In genomic region chr5:100392436-100392955, GRCm38 (mm10) we compare ENCODE assay signal across 27 mouse cellular contexts.
"Had no signal": no experiment of that assay in that cellular context is flagged by ENCODE, and none has a peak within 500 bp of the region (broad histone marks: within the 10 kb centered on the region; RNA-seq: fewer than 3 reads in every experiment).

No protein-coding gene starts in this region.

- H3K9ac ChIP-seq: heart, embryonic 12.5 days; hindbrain, embryonic 12.5 days; hindbrain, embryonic 14.5 days; intestine, embryonic 15.5 days; limb, embryonic 13.5 days; limb, embryonic 15.5 days; liver, embryonic 12.5 days; liver, embryonic 14.5 days had no signal

- H3K4me3 ChIP-seq: gastrocnemius, adult 2 months; heart, embryonic 10.5 days; heart, embryonic 12.5 days; hindbrain, embryonic 10.5 days; hindbrain, embryonic 12.5 days; intestine, embryonic 15.5 days; layer of hippocampus, adult 2 months; left cerebral cortex, adult 2 months; limb, embryonic 13.5 days; limb, embryonic 15.5 days; liver, embryonic 12.5 days had no signal

- H3K4me1 ChIP-seq: heart, embryonic 10.5 days; heart, embryonic 12.5 days; hindbrain, embryonic 10.5 days; hindbrain, embryonic 12.5 days; intestine, embryonic 15.5 days; limb, embryonic 13.5 days; liver, embryonic 12.5 days had no signal

- ATAC-seq: hindbrain, embryonic 16.5 days; inflammation-experienced regulatory T-cells, adult 6 months; intestine, embryonic 15.5 days; intestine, postnatal 0 days; liver, embryonic 12.5 days had no signal

- H3K27ac ChIP-seq: gastrocnemius, adult 2 months; heart, embryonic 10.5 days; hindbrain, embryonic 10.5 days; hindbrain, embryonic 12.5 days; hindbrain, embryonic 14.5 days; intestine, embryonic 15.5 days; layer of hippocampus, adult 2 months; left cerebral cortex, adult 2 months; limb, embryonic 13.5 days; limb, embryonic 15.5 days; liver, embryonic 12.5 days; liver, embryonic 14.5 days had no signal

- H3K4me2 ChIP-seq: heart, embryonic 12.5 days; hindbrain, embryonic 12.5 days; hindbrain, embryonic 14.5 days; intestine, embryonic 15.5 days; limb, embryonic 13.5 days; limb, embryonic 15.5 days; liver, embryonic 12.5 days had no signal

- DNase-seq: gastrocnemius, adult 2 months; gastrocnemius, postnatal 10 days; gastrocnemius, postnatal 25 days; heart, adult 18-20 months; heart, postnatal 10 days; heart, postnatal 4 days; kidney, adult 18-20 months; kidney, adult 8-10 months; kidney, postnatal 10 days; kidney, postnatal 25 days; kidney, postnatal 4 days; left cerebral cortex, postnatal 4 days had no signal

- H3K27me3 ChIP-seq: heart, embryonic 12.5 days; hindbrain, embryonic 12.5 days; intestine, embryonic 15.5 days; limb, embryonic 13.5 days; limb, embryonic 15.5 days; liver, embryonic 12.5 days had no signal

- H3K9me3 ChIP-seq: heart, embryonic 10.5 days; heart, embryonic 12.5 days; hindbrain, embryonic 10.5 days; hindbrain, embryonic 12.5 days; intestine, embryonic 15.5 days; limb, embryonic 13.5 days; limb, embryonic 15.5 days; liver, embryonic 12.5 days had no signal
